Mouse (Mus musculus) adrenal gland, postnatal 0 days (tissue): ENCODE results near the gene Fam47e. TPM values are rescaled to one million over a fixed set of nuclear protein-coding genes. Genes with fewer than 3 reads are reported as not detected.

Experiments
- polyA plus RNA-seq: library from polyadenylated mRNA; unstranded; fragments of >200 nt; fragmentation: Nextera tagmentation; extraction: Ambion mirVana; gene quantifications from 2 replicates; pipeline ENCODE4 v1.2.1, GENCODE M21; 2015

Gene Fam47e
- 0.35 TPM in 1 of 2 replicates, not detected in the other for polyA plus RNA-seq

DNA sequence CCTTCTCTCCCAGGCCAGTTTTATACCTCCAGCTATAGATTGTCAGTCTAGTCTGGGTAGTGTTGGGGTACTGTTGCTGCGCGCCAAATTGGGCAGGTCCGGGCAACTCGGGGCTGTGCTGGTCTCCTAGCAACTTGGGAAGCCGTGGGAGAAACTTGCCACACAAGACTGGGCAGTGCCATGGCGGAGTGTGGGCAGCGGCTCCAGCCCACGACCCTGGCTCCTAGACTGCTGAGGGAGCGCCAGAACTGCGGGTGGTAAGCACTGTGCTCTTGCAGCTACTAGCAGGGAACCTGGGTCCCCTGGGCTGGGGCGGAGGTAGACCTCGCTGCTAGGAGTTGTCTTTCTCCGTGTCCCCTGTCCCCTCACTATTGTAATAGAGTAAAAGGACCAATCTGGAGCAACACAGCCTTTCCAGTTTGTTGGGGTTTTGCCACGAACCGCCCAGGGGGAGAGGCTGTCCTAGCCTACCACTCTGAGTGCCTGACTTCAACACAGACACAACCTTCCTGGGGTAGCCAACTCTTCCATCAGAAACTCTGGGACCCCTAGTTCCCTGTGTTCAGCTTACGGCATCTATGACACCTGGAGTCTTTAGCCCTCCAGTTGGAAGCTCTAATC, at the start of gene Fam47e:
TSS of gene Fam47e (plus strand) at position 179 of the 621 bp plus-strand sequence.

DNA sequence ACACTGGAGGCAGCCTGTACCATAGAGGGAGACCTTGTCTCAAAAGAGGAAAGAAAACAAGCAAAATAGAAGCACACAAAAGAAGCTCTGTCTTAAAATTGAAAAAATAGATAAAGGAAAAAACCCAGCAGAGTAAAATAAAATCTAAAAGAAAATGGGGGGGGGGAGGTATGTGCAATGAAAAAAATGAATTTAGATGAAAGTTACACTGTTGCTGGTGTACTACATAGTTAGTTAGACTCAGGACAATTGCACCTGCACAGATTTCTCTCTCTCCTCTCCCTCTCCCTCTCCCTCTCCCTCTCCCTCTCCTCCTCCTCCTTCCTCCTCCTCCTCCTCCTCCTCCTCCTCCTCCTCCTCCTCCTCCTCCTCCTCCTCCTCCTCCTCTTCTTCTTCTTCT, 48.1 kb upstream of the Fam47e start, which contains the start of gene Scarb2:
TSS of gene Scarb2 (minus strand) at position 101 of the 400 bp plus-strand sequence.

DNA sequence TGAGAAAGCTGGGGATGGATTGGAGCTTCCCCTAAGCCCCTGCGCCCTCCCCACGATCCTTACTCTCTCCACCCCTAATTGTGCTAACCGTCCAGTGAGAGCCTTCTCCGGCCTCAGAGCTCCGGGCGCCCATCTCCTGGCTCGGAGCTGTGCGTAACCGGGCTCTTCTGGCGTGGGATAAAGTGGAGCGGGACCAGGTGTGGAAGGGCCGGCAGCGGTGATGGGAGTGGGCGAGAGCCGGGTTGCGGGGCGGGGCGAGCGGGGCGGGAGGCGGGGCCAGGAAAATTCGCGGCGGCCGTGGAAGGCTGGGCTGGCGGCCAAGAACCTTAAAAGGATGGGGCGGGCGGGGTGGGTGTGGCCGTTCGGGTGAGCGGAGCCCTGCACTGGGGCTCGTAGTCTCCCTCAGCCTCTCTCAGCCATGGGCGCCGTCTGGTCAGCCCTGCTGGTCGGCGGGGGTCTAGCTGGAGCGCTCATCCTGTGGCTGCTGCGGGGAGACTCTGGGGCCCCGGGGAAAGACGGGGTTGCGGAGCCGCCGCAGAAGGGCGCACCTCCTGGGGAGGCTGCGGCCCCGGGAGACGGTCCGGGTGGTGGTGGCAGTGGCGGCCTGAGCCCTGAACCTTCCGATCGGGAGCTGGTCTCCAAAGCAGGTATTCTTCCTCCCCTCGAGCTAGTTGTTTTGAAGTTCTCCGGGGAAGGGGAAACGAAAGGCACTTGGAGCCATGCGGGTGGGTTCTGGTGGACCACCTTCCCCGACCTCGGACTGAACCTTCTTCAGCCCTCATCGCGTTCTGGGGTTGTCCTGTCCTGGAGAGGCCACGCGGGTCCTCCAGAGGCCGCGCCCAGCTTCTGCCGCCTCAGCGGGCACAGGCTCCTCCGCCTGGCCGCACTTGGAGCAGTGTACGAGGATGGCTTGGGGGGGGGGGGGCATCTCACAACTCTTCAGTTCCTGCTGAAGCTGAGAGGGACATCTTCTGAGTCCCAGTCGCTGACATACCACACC, 48.1 kb downstream of the Fam47e start, which contains the start of gene Stbd1:
TSS of gene Stbd1 (plus strand) at position 351 of the 1,000 bp plus-strand sequence.

Other genes starting within 250 kb of the Fam47e start
- 15.0 and 25.5 TPM in 2 replicates for gene Sdad1, start 244.6 kb upstream of the Fam47e start, polyA plus RNA-seq
- gene Cxcl9, start 227.0 kb upstream of the Fam47e start, polyA plus RNA-seq: 0.18 and 0.41 TPM in 2 replicates
- gene Art3, start 223.2 kb upstream of the Fam47e start, polyA plus RNA-seq: 15.8 and 21.7 TPM in 2 replicates
- 2.0 and 3.3 TPM in 2 replicates for gene Cxcl10, start 206.2 kb upstream of the Fam47e start, polyA plus RNA-seq
- gene Nup54, start 119.8 kb upstream of the Fam47e start, polyA plus RNA-seq: 15.4 and 22.5 TPM in 2 replicates
- 14.9 and 16.3 TPM in 2 replicates for gene Scarb2, start 48.2 kb upstream of the Fam47e start, polyA plus RNA-seq
- 23.9 and 40.6 TPM in 2 replicates for gene Stbd1, start 48.0 kb downstream of the Fam47e start, polyA plus RNA-seq
- 0.19 and 0.52 TPM in 2 replicates for gene Ccdc158, start 120.2 kb downstream of the Fam47e start, polyA plus RNA-seq
- gene Shroom3, start 128.4 kb downstream of the Fam47e start, polyA plus RNA-seq: 1.5 and 1.8 TPM in 2 replicates